Mouse (Mus musculus) spleen, adult 2 months (tissue): Measurements from ENCODE around the gene Gab2.

Experiments
- CTCF ChIP-seq: fragments of 200-500 bp; IDR thresholded peaks from 2 replicates; pipeline ENCODE4 v1.5.1; 2011; ENCODE audit warnings: mild to moderate bottlenecking, inconsistent platforms; ENCODE audit not compliant: insufficient read depth, insufficient read length, insufficient replicate concordance; ENCODE audit errors: extremely low read depth
- POLR2A ChIP-seq: fragments of 200-500 bp; IDR thresholded peaks from 2 replicates; pipeline ENCODE4 v1.6.1; 2011; ENCODE audit warnings: low read depth, low read length, inconsistent platforms

DNA sequence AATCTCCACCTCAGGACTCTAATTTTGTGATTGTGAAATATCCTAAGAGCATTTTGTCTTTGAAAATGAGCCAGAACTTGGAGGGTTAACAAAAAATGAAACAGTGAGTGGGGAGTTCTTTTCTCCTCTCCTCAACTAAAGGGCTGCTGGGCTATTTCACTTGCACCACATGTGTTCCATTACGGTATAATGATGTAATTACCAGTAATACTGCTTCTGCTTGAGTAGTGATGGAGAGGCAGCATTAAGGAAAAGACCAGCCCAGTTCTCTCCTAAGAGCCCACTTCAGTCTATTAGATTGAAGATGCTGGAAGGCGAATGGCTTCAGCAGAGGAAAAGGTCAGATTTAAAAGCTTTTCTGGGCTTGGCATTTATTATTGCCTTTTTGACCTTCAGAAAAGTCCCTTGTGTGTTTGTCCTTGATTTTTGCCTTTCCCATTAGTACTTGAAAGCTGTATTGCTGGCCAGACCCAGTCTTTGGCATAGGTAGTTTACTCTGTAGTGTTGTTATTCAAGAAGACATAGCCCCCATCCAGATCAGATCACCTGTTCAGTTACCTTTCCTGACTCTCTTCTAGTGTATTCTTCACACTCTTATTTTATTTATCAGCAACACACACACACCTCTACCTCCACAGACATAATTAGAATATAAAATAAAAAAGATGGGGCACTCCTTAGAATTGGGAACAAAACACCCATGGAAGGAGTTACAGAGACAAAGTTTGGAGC lies 69.9 kb downstream of the Gab2 start:
- TF ChIP-seq CTCF (no peak), POLR2A (no peak)
